Mouse (Mus musculus): ENCODE measurements around the gene Dgat2.

The Dgat2 gene

DNA sequence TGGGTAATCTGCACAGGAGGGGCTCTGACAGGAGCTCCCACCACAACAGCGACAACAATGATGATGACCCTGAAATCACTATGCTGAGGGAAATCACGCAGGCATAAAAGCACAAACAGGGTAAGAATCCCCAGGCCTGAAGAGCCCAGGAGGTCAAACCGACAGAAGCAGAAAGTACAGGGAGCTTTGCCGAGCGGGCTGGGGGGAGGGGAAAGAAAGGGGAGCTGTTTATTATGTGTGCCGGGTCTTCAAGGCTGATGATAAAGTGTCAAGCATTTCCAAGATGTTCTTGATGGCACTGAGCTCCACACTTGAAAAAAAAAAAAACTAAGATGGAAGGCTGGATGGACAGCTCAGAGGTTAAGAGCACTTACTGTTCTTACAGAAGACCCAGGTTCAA lies 45.7 kb downstream of the Dgat2 start:
- DNase-seq: no peak

DNA sequence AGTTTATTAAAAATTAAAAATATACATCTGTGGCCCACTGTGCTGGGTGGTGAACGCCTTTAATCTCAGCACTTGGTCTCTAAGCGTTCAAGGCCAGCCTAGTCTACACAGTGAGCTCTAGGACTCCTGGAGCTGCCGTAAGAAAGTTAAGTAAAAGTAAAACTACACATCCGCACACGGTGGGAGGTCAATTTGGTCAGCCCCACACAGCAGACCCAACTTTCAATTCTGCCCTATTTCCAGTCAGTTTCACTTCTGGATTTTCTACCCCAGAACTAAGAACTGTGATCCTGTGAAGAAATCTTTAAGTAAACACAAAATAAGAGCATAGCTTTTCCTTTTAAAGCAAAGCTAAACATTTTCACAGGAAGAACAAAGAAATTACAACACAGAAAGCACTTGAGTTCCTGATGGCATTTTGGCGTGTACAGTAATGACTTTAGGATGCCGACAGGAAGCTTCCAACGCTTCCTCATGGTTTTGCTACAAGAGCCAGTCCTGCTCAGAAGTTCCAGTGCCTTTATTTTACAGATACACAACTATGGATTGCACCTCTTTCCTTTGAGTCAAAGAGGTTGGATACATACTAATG lies 48.6 kb downstream of the Dgat2 start:
- DNase-seq: no peak

DNA sequence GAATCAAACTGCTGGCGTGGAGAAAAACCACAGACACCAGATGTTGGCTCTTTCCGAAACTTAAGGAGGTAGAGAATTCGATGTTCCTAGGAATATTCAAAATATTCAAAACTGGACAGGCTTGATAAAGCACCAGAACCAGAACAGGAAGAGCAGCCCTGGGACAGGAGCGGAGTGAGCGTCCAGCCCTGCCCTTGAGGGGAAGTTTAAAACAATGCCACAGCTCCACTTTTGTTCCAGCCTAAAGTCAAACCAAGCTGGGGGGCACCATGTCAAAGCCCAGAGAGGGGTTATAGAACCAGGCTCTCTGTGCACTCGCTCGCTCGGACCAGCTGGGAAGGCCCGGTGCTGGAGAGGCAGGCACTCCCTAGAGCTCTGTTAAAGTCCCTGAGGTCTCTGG lies 49.9 kb downstream of the Dgat2 start:
- DNase-seq: no peak

DNA sequence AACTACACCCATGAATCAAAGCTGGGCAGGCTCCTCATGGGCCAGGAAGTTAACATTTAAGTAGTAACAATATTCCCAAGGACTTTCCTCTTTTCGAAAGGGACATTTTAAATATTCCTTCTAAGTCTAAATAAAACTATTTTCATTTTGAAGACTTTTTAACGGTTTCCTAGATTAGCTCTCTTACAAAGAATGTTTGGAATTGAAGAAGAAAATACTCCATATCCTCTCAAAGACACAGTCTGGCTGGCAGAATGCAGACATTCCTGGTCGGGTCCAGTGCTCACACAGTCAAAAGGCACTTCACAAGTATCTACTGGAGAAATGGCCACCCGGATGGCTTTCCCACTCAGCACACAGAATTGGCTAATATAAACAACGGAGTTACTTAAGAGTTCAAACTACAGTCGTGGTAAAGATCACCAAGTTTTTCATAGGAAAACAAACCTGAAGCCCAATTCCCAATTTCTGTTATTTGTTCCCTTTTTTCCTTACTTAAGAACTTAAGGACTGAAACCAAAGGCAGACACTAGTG lies 50.6 kb downstream of the Dgat2 start:
- no peak for DNase-seq

DNA sequence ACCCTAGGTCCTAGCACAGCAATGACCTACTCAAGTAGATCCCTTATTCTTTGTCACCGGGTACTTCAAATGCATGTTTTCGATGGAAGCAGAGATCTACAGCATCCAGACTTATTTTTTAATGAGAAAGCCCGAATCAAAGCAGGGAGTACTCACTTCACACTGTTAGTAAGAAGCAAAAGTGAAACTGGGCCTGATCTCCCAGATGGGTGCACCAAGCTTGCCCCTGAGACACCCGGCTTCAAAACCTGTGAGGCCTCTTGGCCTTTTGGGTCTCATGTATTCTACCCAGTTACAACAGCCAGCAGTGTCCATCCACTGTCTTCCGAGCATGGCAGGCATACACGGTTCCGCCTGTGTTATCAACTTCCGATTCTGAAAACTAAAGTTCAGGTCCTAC lies 53.6 kb downstream of the Dgat2 start:
- DNase-seq: no peak

DNA sequence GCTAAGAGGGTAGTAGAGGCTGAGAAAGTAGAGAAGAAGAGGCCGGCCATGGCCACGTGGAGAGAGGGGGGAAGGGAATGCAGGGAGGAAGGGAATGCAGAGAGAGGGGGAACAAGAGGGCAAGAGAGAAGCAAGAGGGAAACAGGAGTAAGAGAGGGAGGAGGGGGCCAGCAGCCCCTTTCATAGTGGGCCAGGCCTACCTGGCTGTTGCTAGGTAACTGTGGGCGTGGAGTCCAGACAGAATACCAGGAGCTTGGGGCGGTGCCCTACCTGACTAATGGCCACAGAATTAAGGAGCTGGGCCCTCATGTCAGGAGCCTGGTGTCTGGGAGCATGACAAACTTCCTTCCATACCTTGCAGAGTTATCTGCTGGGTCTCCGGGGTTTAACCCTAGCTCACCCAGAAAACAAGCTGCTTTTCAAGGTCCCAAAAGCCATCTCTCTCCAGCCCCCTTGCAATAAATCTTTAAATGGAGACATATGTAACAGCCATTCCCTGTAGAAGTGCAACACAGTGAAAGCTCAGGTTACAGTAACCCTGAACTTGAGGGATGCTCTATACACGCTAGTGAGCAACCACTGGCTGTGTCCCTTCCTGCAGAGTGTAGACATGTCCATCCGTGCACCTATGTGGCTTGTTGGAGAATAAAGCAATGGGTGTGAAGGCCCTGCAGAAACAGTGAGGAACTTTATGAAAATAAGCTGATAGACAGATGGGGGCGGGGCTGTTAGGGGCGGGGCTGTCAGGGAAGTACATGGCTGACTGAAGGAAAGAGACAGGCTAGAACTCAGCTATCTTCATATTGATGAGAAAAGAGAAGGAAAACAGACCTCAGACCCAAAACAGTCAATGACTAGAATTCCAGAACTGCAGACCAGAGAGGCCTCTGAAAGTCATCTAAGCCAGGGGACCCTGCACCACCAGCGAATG lies 54.2 kb downstream of the Dgat2 start:
- no peak for DNase-seq

DNA sequence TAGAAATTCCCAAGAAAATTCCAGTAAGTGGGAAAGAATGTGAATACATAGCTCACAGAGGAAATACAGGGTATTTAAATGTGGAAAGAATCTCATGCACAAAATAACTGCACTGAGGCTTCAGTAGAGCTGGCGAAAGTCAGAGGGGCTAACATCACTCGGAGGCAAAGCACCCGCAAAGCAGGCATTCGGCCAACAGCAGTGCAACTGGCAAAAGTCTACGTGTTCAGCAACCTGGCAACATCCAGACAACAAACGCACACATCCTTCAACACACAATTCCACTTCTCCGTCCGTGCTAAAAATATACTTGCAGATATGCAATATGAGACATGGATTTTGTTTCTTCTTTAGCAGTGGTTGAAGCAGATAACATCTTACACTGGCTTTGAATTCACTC lies 56.5 kb downstream of the Dgat2 start:
- no peak for DNase-seq

DNA sequence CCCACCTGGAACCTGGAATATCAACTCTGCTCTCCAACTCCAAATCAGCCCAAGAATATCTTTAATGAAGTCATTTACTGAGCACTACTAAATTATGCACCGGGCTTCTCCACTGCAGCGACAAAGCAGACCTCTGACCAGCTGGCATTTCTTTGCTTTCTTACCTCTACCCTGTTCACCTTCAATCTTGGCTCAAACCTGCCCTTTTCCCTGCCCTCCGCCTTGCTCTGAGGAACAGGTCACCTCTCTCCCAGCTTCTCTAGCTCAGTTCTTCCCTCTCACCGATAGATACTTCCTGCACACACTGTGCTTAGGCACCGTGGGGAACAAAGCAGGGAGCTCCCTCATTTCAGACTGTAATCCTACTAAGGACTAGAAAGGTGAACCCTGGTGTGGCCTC lies 59.9 kb downstream of the Dgat2 start:
- no peak for DNase-seq

DNA sequence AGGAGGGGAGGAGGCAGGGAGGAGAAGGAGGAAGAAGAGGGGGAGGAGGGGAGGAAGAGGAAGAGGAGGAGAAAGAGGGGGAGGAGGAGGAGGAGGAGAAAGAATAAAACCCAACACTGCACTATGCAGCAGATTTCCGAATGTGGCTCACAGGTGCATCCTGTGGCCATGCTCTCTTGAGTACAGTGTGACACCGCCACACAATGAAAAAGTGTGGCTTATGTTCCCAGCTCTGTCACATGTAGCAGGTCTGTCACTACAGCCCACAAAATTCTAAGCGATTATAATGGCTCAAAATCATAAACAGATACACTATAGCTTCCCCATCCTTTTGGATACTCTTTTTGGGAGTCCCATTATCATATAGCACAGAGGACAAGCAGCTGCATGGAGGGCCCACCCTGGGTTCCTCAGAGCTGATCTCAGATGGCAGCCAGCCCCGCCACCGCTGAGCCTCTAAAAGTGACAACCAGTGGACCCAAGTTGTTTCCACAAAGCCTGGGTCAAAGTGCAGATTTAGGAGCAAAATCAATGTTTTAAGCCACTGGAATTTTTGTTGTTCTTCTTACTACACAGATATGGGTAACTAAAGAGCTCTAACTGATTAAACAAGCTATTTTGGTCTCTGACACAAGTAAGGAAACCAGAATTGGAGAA lies 61.5 kb downstream of the Dgat2 start:
- DNase-seq: no peak

DNA sequence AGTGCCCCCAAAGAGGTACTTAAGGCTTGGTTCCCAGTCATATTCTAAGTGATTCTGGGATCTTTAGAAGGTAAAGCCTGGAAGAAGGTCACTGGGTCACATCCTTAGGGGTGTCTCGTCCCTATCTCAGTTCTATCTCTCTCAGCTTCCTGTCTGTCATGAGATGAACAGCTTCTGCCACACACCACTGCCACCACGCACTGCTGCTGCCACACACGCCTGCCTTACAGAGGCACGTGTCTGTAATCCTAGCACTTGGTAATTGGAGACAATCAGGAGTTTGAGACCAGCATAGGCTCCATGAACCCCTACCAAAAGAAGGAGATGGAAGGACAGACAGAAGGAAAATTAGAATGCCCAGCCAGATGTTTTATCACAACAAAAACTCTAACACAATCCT lies 62.4 kb downstream of the Dgat2 start:
- DNase-seq: no peak

DNA sequence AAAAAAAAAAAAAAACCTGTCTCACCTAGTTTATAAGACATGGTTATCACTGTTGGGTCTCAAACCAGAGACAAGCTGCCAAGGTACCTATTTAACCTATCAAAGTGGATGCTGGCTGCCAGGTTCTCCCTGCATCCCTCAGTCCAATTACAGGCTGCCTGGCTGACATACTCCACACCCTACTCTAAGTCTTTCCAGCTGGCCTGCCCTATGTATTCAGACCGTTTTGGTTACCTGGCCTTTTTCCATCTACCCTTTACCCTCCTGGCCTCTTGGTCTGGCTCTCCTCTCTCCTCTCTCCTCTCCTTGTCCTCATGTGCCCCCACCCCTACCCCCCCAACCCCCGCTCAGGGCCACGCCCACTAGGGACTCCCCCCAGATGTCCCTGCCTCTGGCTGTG lies 65.7 kb downstream of the Dgat2 start:
- no peak for DNase-seq

DNA sequence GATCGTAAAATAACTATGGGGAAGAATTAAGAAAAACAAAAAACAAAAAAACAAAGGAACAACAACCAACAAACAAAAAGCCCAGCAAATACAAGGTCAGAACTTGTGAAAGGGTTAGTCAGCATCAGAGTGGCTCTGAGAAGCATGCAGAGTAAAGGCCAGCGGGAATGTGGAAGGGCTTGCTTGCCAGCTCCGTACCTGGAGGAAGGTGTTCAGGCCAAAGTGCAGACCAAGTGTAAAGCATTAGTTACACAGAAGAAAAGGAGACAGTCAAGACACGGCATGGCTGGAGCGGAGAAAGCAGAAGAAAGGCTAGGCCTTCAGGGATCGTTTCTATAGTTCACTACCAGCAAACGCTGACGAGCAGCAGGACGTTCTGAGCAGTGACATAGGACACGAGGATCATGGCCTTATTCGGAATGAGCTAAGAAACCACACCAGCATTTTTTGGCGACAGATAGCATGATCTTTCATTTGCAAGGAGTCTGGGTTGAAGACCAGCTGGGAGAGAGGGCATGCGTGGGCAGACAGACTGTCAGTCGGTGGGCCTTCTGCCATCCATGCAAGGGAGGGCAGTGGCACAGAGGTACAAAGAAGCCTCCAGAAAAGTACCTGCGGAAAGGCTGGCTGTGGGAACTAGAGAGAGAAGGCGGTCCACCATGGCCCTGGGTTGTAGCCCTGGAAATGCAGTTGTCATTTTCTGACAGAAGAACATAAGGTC lies 68.4 kb downstream of the Dgat2 start:
- DNase-seq: no peak

DNA sequence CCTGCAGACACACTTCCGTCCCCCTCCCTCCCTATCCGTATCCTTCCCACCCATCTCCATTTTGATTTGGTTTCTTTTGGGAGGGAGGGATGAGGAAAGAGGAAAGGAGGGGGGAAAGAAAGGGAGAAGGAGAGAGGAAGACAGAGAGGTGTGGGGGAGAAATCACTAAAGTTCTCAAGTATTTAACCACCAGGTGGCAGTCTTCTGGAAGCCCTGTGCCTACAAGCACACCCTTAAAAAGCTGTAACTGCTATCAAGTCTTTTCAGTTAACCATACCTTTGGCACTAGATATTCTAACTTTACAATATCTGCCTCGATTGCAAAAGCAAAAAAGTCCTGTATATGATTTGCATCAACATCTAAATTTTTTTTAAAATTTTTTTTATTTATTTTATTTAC lies 75.0 kb downstream of the Dgat2 start:
- DNase-seq: peak; percentile 55

DNA sequence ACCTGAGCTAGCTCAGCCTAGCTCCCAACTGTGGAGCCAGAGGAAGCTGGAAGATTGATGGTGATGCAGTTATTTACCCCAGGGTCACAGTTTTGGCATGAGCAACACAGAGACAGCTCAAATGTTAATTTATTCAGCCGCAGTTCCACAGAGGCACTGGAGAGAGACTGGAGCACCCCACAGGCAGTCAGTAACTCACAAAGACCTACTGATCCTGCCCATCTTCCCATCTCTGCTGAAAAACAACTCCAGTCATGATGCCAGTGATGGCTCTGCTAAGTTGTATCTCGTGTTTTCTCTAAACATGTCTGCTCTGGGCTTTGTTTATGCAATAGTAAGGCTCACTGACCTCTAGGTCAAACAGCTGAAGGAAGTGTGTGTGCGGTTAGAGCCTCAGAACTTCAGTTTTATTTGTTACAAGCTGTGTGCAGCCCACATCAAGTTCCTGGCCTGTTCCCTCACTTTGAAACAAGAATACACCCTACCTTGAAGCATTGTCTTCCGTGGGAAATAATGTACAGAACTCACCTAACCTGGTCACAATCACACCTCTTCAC lies 75.7 kb downstream of the Dgat2 start:
- no peak for DNase-seq

Data from retina, postnatal 1 day (tissue).